Mouse (Mus musculus) heart, postnatal 4 days (tissue): ENCODE results near the gene Olfr1196. TPM values are rescaled to one million over a fixed set of nuclear protein-coding genes. Genes with fewer than 3 reads are reported as not detected.
"Not testable (repeated sequence)": the region's sequence is repeated elsewhere in the genome, so short reads cannot be mapped to it uniquely, and the experiment has no call there.

Experiments used
- DNase-seq: peaks from one replicate; pipeline ENCODE4 v3.0.0; 2021
- total RNA-seq, 2 experiments: library from RNA; stranded (reverse); gene quantifications; 2 replicates each; pipeline ENCODE4 v1.2.3; 2021

Gene Olfr1196
- not detected for total RNA-seq

GRCm38 (mm10) chr2:88704497-88704896 lies at the start of gene Olfr1196:
TSS of gene Olfr1196 (minus strand) at chr2:88704597.
- no peak for DNase-seq

GRCm38 (mm10) chr2:88751270-88751669 lies 46.9 kb upstream of the Olfr1196 start, which contains the start of gene Olfr1198:
TSS of gene Olfr1198 (minus strand) at chr2:88751370.
- DNase-seq = no peak

- no peak for DNase-seq
Measured at GRCm38 (mm10) chr2:88743379-88743778, 39.0 kb upstream of the Olfr1196 start.

- no peak for DNase-seq
Measured at GRCm38 (mm10) chr2:88732266-88732665, 27.9 kb upstream of the Olfr1196 start, which contains the start of gene Olfr1197. TSS of gene Olfr1197 (minus strand) at chr2:88732366.

- no peak for DNase-seq
Measured at GRCm38 (mm10) chr2:88689087-88689486, 15.3 kb downstream of the Olfr1196 start, which contains the start of gene Olfr1195. TSS of gene Olfr1195 (minus strand) at chr2:88689187.

- not testable (repeated sequence) for DNase-seq
Measured at GRCm38 (mm10) chr2:88675328-88675727, 29.1 kb downstream of the Olfr1196 start, which contains the start of gene Olfr1193. TSS of gene Olfr1193 (plus strand) at chr2:88675628.

GRCm38 (mm10) chr2:88648209-88648608 lies 56.2 kb downstream of the Olfr1196 start, which contains the start of gene Olfr1192-ps1:
TSS of gene Olfr1192-ps1 (plus strand) at chr2:88648509.
- DNase-seq = no peak

Other genes starting within 250 kb of the Olfr1196 start
- gene Olfr1183, start 249.7 kb downstream of the Olfr1196 start, total RNA-seq = not detected
- not detected for gene Olfr1184, start 221.0 kb downstream of the Olfr1196 start, total RNA-seq
- not detected for gene Olfr1185-ps1, start 211.3 kb downstream of the Olfr1196 start, total RNA-seq
- gene Olfr1186, start 186.0 kb downstream of the Olfr1196 start, total RNA-seq = not detected
- gene Olfr1188, start 147.7 kb downstream of the Olfr1196 start, total RNA-seq = not detected
- not detected for gene Olfr1189, start 118.1 kb downstream of the Olfr1196 start, total RNA-seq
- under 1 TPM; 0.05 to 0.07 TPM for gene Olfr1191-ps1, start 64.1 kb downstream of the Olfr1196 start, total RNA-seq
- not detected for gene Olfr1192-ps1, start 56.1 kb downstream of the Olfr1196 start, total RNA-seq
- not detected for gene Olfr1193, start 29.0 kb downstream of the Olfr1196 start, total RNA-seq
- not detected for gene Olfr1195, start 15.4 kb downstream of the Olfr1196 start, total RNA-seq
- not detected for gene Olfr1197, start 27.8 kb upstream of the Olfr1196 start, total RNA-seq
- not detected for gene Olfr1198, start 46.8 kb upstream of the Olfr1196 start, total RNA-seq
- not detected for gene Olfr1199, start 55.9 kb upstream of the Olfr1196 start, total RNA-seq
- gene Olfr1200, start 65.9 kb upstream of the Olfr1196 start, total RNA-seq = not detected
- gene Olfr1201, start 88.4 kb upstream of the Olfr1196 start, total RNA-seq = not detected
- gene Olfr1202, start 109.9 kb upstream of the Olfr1196 start, total RNA-seq = not detected
- not detected for gene Olfr1205, start 125.1 kb upstream of the Olfr1196 start, total RNA-seq
- gene Olfr1204, start 144.7 kb upstream of the Olfr1196 start, total RNA-seq = not detected
- gene Olfr1206, start 158.6 kb upstream of the Olfr1196 start, total RNA-seq = not detected
- gene Olfr1208, start 197.7 kb upstream of the Olfr1196 start, total RNA-seq = not detected
- not detected for gene Olfr1209, start 210.6 kb upstream of the Olfr1196 start, total RNA-seq
- not detected for gene Olfr1211, start 233.5 kb upstream of the Olfr1196 start, total RNA-seq
- not detected for gene Olfr1212, start 249.4 kb upstream of the Olfr1196 start, total RNA-seq